Mouse (Mus musculus): ENCODE measurements around the gene Abhd2.

Abhd2 gene

DNA sequence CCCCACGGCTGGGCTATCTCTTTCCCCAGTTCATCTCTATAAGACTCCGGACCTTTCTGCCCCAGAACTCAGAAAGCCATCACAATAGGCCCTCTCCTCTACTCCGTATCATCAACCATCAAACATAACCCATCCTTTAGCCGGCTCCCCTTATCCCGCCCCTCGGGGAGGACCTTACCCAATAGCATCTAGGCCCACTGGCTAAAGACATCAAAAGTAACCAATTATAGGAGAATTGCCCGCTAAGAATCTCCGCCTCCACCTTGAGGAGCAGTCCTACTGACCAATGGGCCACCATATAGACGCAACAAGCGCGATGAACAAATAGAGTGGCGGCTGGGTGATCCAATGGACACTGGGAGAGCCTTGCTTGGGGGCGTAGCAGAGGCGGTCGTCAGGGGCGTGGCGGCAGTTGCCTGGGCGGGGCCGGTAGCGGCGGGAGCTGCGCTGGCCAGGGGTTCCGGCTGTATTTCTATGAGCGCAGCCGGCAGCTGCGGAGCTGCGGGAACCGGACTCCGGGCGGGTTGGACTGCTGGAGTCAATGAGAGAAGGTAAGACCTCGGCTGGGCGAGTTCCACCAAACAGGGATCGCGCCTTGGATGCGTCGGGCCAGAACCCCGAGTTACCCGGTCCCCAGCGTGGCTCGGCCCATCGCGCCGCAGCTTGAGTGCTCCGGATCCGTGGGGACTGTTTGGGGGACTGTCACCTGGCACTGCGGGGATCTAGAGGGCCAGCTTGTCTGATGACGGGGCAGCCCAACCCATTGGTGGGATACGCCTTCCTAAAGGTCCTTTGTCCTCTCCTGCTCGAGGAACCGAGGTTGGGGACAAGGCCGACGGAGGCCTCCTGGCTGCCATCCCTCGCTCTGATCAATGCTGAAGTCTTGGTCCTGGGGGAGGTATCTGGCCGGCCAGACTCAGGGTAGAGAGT lies at the start of gene Abhd2:
Gene Abhd2, plus strand, starts transcription at position 411 of the 930 bp plus-strand sequence.
- DNase-seq: peak; percentile 100

DNA sequence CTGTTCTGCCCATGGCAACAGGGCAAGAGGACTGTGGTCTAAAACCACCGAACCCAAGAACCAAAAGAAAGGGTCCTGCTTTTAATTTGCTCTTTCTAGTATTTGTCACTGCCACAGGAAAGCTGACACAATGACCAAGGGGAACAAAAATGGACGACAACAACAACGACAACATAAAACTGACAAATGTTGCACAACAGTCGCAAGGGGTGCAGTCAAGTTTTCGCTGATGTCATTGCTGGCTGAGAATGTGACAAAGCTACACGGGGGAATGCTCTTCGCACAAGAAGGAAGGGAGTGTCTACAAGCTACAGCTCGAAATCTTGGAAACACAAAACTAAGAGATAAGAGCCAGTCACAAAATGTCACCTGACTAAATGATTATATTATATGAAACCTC lies 47.5 kb upstream of the Abhd2 start:
- DNase-seq: no peak

DNA sequence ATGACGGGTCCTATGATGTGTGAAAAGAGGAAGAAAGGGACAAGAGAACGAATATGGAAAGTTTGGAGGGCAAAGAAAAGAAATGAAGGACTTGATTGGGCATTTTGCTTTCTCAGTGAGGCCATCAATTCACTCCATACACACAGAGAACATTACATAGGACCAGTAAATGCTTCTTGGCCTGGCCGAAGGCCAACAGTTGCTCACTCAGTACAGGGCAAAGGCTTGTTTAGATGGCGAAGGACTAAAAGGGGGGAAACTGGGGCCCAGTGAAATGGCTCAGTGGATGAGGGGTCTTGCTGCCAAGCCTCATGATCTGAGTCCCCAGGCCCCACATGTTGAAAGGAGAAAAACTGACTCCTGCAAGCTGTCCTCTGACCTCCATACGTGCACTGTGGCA lies 46.8 kb upstream of the Abhd2 start:
- DNase-seq: no peak

DNA sequence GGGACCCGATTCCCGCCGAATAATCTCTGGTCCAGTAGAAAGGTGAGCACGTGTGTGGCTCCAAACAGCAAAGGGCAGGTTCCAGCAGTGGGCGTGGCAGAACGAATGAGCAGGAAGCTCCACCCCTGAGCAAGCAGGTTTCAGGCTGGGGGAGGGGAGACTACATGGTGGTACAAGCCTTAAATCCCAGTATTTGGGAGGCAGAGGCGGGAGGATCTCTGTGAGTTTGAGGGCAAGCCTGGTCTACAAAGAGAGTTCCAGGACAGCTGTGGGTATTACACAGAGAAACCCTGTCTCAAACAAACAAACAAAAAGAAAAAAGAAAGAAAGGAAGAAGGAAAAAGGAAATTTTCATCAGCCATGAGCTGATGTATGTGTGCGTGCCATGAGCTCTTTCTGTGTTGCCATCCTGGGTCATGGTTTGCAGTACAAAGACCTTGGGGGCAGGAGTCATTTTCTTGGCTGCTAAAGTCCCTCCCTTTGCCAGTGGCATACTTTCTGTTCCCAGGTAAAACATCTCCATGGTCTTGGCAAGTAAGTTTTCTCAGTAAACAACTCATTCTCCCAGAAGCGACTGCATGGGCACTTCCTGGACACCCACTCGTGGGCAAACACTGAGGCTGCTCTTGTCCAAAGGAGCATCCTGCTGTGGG lies 46.0 kb upstream of the Abhd2 start:
- no peak for DNase-seq

DNA sequence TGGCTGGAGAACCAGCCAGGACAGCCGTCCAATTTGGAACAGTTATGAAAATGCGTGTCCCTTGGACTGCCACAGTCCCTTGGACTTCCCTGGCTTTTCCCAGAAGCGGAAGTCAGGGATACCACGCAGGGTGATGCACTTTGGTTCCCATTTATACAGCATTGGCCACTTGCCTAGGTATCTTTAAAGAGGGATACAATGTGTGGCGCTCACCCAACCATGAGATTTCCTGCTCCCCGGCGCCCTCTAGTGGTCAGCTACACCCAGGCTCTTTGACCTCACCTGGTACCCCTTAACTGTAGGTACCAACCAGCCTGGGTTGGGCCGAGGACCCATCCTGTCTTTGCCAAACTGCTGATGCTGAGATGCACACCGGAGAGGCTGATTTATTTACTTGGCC lies 44.5 kb upstream of the Abhd2 start:
- peak; percentile 86 for DNase-seq

DNA sequence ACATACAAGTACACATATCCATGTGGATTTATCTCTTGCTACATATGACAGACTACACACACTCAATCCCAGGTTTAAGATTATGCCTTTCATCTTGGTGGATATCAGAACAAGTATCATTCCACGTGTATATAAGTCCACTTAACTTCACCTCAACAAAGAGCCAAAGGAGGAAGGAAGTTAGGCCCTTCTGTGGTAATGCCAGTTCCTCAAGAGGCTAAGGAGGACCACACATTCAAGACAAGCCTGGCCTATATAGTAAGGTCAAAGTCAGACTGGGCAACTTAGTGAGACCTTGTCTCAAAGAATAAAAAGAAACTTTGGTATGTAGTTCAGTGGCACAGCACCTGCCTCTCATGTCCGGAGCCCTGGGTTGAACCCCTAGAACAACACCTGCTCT lies 41.4 kb upstream of the Abhd2 start:
- no peak for DNase-seq

DNA sequence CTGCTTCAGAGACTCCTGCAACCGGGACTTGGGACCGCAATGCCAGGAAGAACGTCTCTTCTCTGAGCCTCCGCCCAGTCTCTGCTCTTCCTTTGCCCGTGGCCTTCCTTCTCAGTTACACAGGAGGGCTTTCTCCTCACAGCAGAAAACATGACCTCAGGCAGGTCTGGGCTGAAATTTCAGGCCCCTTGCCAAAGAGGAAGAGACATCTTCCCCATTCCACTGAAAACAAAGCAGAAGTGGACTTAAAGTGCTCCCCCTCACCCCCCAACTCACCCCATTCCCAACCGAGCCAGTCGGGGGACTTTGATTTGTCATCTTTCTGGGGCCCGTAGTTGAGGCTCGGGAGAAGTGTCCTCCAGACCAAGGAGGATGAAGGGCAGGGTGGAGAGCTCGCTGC lies 41.0 kb upstream of the Abhd2 start:
- DNase-seq: no peak

DNA sequence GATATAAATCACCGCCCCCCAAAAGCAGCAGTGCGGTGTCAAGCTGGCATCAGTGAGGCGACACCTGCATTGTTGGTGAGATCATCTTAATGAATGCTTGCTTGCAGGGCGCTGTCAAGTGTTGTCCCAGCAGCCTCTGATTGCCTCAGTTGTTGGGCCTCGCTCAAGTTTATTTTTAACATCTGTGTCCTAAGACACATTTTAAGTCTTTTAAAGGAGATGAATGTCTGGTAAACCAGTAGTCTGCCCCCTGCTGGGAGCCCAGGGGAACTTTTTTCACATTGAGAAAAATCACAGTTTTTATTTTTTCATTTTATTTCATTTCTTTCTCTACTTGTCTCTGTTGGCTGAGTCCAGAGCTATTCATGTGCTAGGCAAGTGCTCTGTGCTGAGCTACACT lies 34.3 kb upstream of the Abhd2 start:
- no peak for DNase-seq

DNA sequence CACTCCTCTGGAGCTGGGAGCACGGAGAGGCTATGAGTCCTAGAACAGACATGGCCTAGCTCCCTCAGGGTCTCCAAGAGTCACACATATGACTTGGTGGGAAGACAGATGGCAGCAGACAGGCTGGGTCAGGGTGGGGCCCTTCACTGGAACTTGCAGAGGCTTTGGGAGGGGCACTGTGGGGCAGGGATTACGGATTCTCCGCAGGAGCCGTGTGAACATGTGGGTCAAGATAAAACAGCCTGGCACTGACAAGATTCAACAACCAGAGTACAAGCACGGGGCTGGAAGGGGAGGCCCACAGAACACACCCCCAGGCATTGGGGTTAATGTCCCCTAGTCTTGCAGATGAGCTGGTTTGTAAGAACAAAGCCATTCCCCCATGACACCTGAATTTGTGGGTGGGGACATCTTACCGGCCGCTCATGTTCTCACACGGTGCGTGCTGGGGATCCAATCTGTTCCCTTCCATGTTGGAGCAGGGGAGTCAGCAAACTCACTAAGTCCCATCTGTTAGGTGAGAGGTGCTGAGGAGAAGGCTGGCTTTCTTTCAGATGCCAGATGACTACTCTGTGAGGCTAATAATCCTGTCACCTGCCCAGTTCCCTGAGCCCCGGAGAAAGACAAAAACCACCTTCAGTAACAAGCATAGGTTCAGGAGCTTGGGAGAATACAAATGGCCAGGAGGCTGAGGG lies 30.9 kb upstream of the Abhd2 start:
- no peak for DNase-seq

DNA sequence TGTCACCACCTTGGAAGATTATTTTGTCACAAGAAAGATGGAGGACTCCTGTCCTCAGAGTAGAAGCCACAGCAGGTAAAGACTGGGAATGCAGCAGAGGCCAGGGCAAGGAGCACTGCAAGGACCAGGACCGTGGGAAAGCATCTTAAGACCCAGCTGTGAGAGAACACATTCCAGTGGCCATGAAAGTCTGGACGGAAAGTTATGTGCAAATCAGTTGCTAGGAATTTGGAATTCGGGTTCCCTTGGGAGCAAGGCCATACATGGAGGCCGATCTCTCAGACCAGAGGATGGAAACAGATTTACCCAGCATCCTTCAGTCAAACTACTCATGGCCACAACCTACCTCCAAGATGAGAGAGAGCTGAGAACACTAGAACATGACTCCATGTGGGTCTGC lies 29.8 kb upstream of the Abhd2 start:
- no peak for DNase-seq

DNA sequence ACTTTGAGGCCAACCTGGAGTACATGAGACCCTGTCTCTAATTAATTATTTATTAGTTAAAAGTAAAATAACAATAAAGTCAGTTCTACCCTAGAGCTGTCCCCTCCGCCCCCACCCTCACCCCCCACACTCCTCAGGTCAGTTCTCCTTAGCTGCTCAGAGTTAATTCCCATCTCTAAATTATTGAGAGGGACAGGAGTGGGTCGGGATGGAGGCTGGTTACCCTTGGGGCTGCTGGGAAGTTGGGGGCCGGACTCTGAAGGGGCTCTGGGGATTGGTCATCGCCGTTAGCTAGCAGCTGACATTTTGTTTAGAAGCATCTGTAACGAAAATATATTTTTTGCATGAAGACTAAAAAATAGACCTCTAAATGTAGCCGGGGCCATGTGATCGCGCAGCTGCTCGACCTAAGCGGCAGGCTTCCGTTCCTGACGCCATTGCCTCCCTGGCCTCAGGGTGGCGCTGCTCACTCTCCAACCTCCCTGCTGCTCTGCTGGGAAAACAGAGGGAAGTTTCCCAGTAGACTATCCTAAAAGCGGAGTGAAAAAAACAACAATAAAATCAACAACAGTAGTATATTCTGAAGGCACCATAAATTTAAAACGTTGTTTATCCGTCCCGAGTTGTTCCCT lies 26.8 kb upstream of the Abhd2 start:
- DNase-seq: peak; percentile 82

DNA sequence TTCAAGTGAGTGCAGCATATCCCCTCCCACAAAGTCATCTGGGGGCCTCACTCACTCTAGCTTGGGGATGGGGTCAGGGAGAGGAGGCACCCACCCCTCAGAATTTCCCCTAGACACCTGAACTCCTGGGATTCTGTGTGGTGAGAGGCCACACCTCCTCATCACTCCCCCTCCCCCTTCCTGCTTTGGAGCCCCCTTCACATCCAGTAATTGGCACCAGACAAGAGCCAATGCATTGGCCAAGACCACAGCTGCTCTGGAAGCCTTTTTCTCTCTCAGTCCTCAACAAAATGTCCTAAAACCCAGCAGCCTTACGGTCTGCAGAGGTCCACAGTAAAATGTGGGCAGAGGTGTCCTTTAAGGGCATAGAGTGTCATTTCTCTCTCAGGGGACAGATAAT lies 25.6 kb upstream of the Abhd2 start:
- DNase-seq: peak; percentile 9

DNA sequence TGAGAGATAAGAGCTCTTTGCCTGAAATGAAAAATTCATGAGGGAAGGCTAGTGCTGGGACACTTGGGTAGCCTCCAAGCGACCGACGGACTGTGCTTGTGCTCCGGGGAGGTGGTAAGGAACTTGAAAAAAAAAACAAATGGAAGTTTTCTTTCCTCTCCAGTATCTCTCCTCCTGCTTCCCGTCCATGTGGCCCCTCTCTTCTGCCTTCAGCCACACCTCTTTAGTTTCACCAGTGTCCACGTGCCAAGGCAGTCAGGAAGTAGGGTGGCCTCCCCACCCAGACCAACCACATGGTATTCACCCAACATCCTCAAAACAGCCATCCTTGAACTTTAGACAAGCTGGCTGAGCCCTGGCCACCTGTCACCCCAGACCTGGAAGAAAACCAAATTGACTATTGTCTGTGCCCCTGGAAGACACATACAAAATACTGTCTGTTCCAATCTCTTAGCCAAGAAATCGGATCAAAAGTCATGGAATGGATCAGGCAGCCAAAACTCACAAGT lies 25.1 kb upstream of the Abhd2 start:
- DNase-seq: peak; percentile 63

DNA sequence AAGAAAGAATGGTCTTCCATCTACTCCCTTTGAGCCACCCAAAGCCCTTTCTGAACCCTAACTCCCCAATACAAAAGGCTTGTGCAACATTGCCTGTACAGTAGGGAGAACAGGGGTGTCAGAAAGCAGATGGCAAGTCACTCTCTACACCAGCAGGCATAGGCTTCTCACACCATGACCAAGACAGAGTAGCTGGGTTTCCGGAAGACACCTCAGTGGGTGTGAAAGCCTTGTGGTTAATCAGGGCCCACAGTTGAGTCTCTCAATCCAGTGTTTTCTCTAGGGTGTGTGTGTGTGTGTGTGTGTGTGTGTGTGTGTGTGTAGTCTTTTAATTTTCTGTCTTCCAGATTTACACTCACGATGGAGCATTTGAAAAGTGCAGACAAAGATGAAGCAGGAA lies 23.4 kb upstream of the Abhd2 start:
- no peak for DNase-seq

DNA sequence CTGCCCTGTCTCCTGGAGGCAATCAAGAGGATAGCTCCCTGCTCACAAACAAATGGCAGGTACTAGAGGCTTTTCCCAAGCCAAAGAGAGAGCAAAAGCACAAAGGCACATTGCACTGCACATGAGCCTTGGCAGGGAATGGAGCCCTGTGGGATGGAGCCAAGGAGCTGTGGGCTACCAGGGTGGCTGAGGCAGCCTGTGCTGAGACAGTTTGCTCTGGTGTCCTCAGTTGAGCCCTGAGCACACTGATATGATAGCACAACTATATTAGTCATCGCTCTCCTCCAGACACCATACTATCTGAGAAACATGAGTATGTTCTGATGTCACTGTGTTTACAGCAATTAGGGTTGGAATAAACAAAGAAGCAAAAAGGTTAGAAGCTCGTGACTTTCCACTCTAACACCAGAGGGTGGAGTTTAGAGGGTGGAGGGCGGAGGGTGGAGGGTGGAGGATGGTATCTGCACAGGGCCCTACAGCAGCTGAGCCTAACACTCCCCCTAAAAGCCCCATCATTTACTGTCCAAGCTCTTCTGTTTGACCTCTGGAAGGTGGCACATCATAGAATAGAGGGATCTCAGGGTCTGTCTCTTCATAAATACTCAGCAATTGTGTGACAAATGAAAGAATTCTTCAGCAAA lies 18.6 kb upstream of the Abhd2 start:
- no peak for DNase-seq

DNA sequence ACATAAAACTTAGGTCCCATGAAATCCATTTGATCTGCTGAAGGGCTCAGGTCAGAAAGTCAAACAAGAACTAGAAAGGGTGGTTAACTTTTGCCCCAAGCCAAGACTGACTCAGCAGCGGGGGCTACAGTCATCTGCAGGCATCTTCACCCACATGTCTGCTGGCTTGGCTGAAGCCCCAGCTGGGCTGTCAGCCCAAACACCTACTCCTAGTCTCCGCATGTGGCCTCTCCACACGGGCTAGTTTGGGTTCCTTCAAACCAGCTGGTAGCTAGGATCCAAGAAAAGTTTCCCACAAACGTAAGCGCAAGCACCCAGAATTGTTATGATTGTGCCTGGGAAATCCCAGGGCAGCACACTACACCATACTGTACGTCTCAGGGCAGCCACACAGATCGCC lies 17.6 kb upstream of the Abhd2 start:
- no peak for DNase-seq

DNA sequence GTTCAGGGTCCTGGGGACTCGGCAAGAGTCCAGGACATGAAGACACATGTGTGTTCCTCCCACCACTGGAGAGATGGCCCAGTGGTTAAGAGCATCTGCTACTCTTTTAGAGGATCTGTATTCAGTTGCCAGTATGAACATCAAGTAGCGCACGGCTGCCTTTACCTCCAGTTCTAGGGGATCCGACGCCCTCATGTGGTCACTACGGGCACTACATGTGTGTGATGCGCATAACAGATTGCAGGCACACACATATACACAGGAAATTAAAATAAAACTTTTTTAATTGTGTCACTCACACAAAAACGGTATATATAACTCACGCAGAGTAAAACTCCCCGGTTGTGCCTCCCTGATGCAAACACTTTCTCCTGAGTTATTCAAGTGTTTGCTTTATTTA lies 17.2 kb upstream of the Abhd2 start:
- DNase-seq: no peak

DNA sequence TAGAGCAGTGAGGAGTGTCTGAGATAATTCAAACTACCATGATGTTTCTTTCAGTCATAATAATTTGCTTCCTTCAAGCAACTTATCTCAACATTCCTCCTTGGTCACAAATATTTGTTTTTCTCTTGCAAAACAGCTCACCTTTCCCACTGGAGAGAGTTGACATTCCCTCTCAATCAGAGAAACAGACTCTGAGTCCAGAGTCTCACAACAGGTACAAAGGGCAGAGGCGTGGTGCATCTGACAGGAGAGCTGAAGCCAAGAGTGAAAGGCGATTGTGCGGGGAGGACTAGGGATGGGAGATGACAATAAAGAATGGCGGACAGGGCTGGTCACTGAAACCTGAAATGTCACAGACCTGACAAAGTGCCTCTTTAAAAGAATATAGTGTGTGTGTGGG lies 16.3 kb upstream of the Abhd2 start:
- peak; percentile 54 for DNase-seq

DNA sequence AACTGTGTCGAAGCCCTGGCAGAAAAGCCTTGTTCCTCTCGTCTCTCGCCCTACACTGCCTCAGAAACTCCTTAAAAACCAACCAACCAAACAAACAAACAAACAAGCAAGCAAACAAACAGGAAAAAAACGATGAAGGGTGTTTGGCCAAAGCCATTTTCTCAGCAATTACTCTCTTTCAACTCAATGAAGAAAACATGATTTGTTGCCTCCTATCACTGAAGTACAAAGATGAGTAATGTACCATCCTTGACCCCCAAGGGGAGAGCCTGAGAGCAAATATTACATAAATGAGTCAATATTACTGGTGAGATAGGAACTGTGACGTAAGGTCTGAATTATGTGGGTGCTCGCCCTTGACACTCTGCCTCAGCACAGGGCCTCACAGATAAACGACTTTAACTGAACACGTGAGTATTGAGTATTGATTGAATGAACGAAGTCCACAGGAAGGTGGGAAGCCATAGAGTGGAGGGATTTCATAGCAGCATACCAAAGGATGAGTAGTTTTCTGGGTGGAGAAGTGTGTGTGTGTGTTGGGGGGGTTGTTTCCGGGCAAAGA lies 13.9 kb upstream of the Abhd2 start:
- DNase-seq: no peak

DNA sequence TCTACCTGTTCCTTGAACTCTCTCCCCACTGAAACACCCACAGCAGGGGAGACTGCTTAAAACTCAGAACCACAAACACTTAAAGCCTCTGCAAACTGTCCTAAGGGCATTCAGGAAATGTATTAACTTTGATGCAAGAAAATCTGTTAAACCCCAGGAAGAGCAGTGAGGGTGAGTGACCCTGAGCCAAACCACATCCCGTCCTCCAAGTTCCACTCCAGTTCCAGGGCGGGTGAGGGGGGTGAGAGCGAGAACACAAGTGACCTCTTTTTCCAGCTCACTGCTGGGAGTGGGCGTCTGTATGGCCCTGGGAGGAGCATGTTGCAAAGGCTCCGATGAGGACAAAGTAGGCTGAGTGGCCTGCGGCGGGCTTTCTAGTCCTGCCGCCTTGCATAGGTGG lies 10.5 kb upstream of the Abhd2 start:
- peak; percentile 53 for DNase-seq

DNA sequence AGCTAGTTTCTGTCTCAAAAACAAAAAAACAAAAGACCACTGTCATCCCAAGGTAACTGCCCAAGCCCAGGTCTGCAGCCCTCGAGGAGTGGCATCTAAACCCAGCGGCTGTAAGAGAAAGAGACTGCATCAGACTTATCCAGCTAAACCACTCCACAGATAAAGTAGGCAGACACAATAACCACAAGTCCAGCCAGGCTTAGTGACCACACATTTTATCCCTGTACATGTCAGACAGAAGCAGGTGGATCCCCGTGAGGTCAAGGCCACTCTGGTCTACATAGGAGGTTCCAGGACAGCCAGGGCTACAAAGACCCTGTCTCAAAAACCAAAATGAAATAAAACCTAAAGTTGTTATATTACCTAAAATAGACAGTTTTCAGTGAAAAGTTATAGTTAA lies 9.2 kb upstream of the Abhd2 start:
- no peak for DNase-seq

DNA sequence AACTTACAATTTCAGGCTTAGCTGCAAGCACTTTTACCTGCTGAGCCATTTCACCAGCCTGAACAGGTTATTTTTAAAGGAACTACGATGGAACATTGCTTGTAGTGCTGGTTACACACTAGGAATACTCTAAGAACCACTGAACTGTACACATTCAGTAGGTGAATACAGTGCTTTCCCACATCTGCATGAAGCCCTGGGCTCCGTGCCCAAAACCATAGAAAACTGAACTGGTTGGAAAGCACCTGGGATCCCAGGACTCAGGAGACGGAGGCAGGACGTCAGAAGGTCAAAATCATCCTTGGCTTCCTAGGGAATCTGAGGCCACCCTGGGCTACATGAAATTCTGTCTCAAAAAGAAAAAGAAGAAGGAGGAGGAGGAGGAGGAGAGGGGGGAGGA lies 6.8 kb upstream of the Abhd2 start:
- DNase-seq: peak; percentile 61
